Mouse (Mus musculus) CH12F3 (cell line): ENCODE measurements around the gene Metap1d.

ENCODE experiments used
- in situ Hi-C: fragments of 300-500 bp; cut with MboI; formaldehyde crosslinking; loops from 2 replicates; pipeline ENCODE4 v1.14.3; 2020; ENCODE audit warnings: low sequenced_read_pairs

Gene Metap1d

GRCm38 (mm10) chr2:71474345-71474744 lies 21.3 kb downstream of the Metap1d start:
- in situ Hi-C loops = no loop called here

DNA sequence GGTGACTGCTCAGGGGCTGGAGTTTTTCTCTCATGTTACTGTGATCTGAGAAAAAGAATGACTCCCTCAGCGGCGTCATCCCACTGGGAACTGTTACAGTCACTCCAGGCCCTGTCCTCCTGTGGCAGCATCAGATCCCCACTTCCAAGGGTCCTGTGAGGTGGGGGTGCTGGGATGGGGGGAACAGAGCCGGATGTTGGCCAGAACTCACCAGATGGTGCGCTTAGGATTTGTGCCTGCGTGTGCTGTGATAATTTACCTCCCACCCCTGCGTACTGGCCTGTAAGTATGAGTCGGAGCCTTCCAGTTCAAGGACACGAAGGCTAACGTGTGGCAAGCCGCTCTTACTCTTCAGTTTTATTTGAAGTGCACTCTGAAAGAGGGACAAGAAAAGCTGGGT lies 22.2 kb downstream of the Metap1d start:
- in situ Hi-C loops = no loop called here

- in situ Hi-C loops = no loop called here
These were observed 22.7 kb downstream of the Metap1d start for GRCm38 (mm10) chr2:71475760-71476159.

DNA sequence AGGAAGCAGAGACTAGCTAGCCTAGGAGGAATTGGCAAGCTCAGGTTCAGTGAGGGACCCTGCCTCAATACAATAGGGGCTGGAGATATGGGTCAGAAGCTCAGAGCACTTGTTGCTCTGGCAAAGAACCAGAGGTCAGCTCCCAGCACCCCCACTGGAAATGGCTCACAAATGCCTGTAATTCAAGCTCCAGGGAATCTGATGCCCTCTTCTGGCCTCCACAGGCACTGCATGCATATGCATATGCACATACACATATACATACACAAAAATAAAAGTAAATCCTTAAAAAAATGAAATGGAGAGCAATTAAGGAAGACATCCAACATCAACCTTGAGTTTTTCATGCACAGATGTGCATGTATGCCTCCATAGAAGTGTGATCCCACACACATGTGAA lies 24.7 kb downstream of the Metap1d start:
- in situ Hi-C loops = no loop called here

- in situ Hi-C loops = no loop called here
These were observed 26.8 kb downstream of the Metap1d start for GRCm38 (mm10) chr2:71479917-71480316.

GRCm38 (mm10) chr2:71481825-71482224 lies 28.7 kb downstream of the Metap1d start:
- in situ Hi-C loops = no loop called here

DNA sequence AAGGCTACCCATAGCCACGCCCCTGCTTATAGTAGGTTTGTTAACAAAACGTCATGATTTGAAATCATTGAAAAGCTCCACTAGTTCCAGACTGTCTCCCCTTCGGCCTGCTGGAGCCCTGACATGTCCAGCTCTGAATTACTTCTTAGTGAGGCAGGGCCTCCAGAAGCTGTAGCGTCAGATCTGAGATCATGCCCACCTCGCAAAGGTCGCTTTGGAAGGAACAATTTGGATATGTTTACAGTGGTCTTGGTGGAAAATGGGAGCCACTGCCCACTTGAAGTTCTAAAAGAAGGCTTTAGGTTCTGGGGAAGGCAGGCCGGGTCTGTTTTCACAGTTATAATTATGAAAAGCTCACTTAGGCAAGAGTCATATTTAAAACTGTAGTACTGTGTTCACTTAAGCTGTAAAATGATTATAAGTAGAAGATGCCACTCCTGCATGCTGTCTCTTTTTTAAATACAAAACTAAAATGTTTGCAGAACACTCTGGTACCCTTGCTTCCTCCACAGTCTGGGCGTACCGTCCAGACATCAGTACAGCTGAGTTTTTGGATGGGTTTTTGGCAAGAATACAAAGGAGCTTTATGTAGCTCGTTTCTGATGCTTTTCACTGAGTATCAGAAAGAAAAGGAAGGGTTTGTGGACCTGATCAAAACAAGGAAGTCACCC lies 30.1 kb downstream of the Metap1d start:
- in situ Hi-C loops = no loop called here

- in situ Hi-C loops = no loop called here
These were observed 30.6 kb downstream of the Metap1d start for GRCm38 (mm10) chr2:71483717-71484066.

DNA sequence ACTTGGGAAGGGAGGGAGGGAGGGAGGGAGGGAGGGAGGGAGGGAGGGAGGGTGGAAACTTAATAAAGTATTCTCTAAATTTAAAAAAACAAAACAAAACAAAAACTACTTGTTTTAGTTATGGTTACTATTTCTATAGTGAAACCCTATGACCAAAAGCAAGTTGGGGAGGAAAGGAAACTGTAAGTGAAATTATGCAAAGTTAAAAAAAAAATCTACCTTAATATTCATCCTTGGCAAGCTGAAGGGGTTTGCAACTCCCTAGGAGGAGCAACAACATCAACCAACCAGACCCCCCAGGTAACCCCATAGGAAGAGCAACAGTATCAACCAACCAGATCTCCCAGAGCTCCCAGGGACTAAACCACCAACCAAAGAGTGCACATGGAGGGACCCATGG lies 38.2 kb downstream of the Metap1d start:
- in situ Hi-C loops = no loop called here

DNA sequence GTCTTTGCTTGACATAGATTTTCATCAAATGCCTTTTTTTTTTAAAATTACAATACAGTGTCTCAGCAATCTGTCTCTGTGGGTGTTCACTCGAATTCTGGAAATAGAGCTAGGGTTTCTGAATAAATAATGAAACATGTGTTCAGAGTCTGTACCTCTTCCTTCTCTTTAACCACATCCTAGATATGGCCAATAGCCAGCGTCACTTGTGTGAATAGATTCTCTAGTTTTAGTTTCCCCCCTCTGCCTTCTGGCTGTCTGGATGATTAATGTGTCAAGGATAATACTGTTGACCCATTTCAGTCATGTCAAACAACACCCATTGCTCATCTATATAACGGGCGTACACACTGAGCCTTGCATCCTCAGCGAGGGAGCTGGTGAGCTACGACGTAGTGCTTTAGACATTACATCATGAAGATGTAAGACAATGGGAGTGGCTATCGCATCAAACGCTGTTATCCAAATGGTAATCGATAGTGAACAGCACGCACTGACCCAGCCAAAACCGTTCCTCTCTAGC lies 40.1 kb downstream of the Metap1d start:
- in situ Hi-C loops = no loop called here

GRCm38 (mm10) chr2:71494503-71494902 lies 41.4 kb downstream of the Metap1d start:
- in situ Hi-C loops = no loop called here

GRCm38 (mm10) chr2:71494971-71495370 lies 41.9 kb downstream of the Metap1d start:
- in situ Hi-C loops = no loop called here

DNA sequence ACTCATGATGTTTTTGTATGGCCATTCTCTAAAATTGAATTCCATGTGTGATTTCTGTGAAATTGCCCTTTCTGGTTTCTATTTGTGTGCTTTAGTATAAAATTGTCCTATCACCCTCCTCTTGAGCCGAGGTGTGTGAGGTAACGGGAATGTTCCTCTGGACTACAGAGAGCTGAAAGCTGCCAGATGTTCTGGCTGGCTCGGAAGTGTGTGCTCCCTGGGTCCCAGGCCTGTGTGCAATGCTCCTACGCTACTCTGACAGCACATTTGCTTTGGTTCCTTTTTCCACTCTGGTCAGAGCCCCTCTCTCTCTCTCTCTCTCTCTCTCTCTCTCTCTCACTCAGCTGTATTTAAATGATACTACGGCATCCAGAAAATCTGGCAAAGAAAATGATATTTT lies 44.1 kb downstream of the Metap1d start:
- in situ Hi-C loops = no loop called here

DNA sequence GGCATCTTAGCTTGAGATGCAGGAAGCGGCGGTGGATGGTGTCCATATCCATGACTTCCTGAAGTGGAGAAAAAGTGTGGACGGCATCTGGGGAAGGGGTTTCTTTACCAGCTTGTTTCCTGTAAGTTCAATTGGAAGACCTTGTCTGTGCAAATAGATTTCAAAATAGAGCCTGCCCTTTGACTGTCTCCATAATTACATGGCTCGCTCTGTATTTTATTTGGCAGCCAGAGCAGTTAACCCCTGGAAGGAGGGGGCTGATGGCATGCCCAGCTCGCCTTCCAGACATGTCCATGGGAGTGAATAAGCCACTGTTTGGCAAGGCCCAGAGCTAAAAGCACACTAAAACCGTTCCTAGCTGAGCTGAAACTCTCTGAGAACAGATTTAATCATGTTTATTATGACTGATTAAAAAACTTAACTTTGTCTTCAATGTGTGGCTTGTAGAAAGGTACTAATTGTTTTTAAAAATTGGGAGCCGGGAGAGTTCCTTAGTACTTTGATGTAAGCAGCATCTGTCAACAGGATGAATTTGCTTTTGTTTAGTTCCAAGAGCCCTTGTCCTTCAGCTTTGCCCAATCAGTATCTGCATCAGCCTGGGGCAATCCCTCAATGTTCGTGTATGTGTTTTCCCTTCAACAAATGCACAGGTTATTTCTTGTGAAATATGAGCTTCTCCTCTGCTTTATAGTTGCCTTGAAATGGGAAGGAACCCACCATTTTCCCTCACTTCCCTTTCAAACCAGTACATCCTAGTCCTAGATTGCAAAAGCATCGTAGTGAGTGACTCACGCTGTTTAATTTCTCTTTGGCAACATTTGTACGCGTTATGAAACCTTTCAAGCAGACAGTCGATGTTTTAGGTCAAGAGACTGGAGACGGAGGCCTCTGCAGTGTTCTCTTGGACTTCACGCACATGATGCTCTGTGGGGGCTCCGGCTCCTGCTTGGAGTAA lies 46.5 kb downstream of the Metap1d start:
- in situ Hi-C loops = no loop called here

- in situ Hi-C loops = no loop called here
These were observed 51.8 kb downstream of the Metap1d start for GRCm38 (mm10) chr2:71504852-71505251.

GRCm38 (mm10) chr2:71511209-71511608 lies 58.1 kb downstream of the Metap1d start:
- in situ Hi-C loops = no loop called here

GRCm38 (mm10) chr2:71512326-71512725 lies 59.2 kb downstream of the Metap1d start:
- in situ Hi-C loops = no loop called here

- in situ Hi-C loops = no loop called here
These were observed 63.9 kb downstream of the Metap1d start for GRCm38 (mm10) chr2:71516995-71517394.

DNA sequence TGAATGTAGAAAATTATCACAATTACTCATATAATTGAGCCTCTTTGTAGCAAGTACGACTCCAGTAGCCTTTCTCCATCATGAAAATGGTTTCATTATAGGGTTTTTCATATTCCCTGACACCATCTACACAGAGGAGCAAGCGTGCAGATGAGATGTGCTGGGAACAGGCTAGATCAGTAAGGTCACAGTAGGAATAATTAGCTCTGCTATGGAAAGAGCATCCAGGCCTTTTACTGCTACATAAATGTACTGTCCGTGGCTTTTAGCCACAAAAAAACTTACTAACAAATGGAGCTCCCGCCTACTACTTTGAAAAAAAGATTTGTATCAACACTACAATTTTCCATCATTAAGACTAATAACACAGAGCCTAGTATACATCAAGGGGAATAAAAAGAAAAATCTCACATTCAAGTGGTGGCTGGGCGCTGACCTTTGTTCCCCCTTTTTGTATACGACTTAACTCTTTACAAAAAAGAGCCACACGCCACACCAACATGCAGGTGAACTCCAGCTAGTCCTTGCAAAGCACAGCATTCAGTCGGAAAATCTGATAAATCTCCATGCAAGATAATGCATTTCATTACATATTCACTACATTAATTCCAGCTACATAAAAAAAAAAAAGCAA lies 64.5 kb downstream of the Metap1d start:
- in situ Hi-C loops = no loop called here

GRCm38 (mm10) chr2:71522871-71523270 lies 69.8 kb downstream of the Metap1d start:
- in situ Hi-C loops = no loop called here

- in situ Hi-C loops = no loop called here
These were observed 70.4 kb downstream of the Metap1d start for GRCm38 (mm10) chr2:71523431-71523830.
